25 mouse cellular contexts compared by ENCODE assay signal in the genomic region with DNA sequence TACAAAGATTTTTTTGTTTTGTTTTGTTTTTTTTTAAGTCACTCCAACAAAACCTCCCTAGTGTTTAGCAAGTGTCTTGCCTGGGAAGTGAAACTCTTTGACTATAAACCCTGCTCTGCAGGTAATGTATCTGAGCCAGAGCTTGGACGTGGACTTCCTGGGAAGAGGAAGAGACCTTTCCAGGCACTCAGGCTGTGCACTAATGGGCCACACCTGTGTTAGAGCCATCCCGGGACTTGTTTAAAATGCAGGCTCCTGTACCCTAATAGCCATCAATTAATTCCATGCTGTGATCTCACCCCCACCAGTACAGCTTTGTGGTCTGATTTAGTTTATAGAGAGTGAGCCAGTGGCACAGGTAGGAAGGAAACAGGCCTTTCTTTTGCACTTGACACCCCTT.
A peak's percentile ranks its signal among the peaks of the same experiment; 100 is the strongest.
DNase-seq lines count a peak whose midpoint lies in the region; ATAC-seq lines count a peak whose summit lies in the region.
"Had no signal": no experiment of that assay in that cellular context is flagged by ENCODE, and none has a peak within 500 bp of the region (broad histone marks: within the 10 kb centered on the region; RNA-seq: fewer than 3 reads in every experiment).

No protein-coding gene starts in this region.

- DNase-seq in cerebellum, adult 9-10 months: no peak
- DNase-seq in kidney, postnatal 25 days: no peak
- peak; percentile 19 for DNase-seq in R1 (ENCODE audit: low read depth, low spot score)
- DNase-seq: adrenal gland, adult 2 months; adrenal gland, postnatal 10 days; adrenal gland, postnatal 25 days; B cell, adult 2 months; cerebellum, adult 11-12 months; cerebellum, adult 2 months; cerebellum, adult 9-11 months; cerebellum, postnatal 14 days; cerebellum, postnatal 36 days; embryo, embryonic 11 days; forebrain, postnatal 0 days had no signal

- no peaks in the 10 kb centered on the region for H3K27me3 ChIP-seq in kidney, embryonic 16.5 days (ENCODE audit: insufficient read depth, low read length)
- H3K27me3 ChIP-seq: CH12.LX; embryonic facial prominence, embryonic 13.5 days; embryonic facial prominence, embryonic 15.5 days; forebrain, embryonic 13.5 days; forebrain, embryonic 15.5 days; Patski had no signal

- no peaks in the 10 kb centered on the region for H3K9me3 ChIP-seq in kidney, embryonic 16.5 days (ENCODE audit: low read length)
- H3K9me3 ChIP-seq: embryonic facial prominence, embryonic 13.5 days; embryonic facial prominence, embryonic 15.5 days; forebrain, embryonic 13.5 days; forebrain, embryonic 15.5 days; G1E had no signal

- 0 out of 2 replicates have a peak overlapping the region, but pooled peaks have one; percentile 10 for H3K27ac ChIP-seq in kidney, embryonic 16.5 days (ENCODE audit: low read length)
- H3K27ac ChIP-seq: embryonic facial prominence, embryonic 13.5 days; embryonic facial prominence, embryonic 15.5 days; forebrain, embryonic 13.5 days; forebrain, embryonic 15.5 days had no signal

- H3K36me3 ChIP-seq in kidney, embryonic 16.5 days (ENCODE audit: insufficient read depth, low read length): no peaks in the 10 kb centered on the region
- H3K36me3 ChIP-seq: embryonic facial prominence, embryonic 13.5 days; embryonic facial prominence, embryonic 15.5 days; forebrain, embryonic 15.5 days had no signal

- 0 out of 2 replicates have a peak, but pooled peaks have one; percentile 51 for ATAC-seq in cerebellum, adult (ENCODE audit: insufficient number of reproducible peaks, low FRiP score, low TSS enrichment)
- no peak for ATAC-seq in kidney, embryonic 16.5 days (ENCODE audit: low FRiP score, low TSS enrichment)
- ATAC-seq: CD4-positive, CD25-positive, alpha-beta regulatory T cell, adult 4 months; forebrain, embryonic 13.5 days; forebrain, embryonic 15.5 days; forebrain, postnatal 0 days; Patski had no signal

- 61% methylated on average over 2 of the region's 2 CpGs for WGBS in kidney, embryonic 16.5 days

- no peak overlapping the region for H3K4me2 ChIP-seq in kidney, embryonic 16.5 days (replicated peaks; ENCODE audit: low read depth, low read length)
- H3K4me2 ChIP-seq: embryonic facial prominence, embryonic 13.5 days; embryonic facial prominence, embryonic 15.5 days; forebrain, embryonic 13.5 days; forebrain, embryonic 15.5 days had no signal

- H3K9ac ChIP-seq in kidney, embryonic 16.5 days (replicated peaks; ENCODE audit: low read length): no peak overlapping the region
- H3K9ac ChIP-seq: embryonic facial prominence, embryonic 13.5 days; embryonic facial prominence, embryonic 15.5 days; forebrain, embryonic 13.5 days; forebrain, embryonic 15.5 days; forebrain, postnatal 0 days had no signal

- H3K4me3 ChIP-seq in kidney, embryonic 16.5 days (ENCODE audit: low read length): no peak overlapping the region
- H3K4me3 ChIP-seq: embryonic facial prominence, embryonic 13.5 days; embryonic facial prominence, embryonic 15.5 days; erythroblast, embryonic 14.5 days; forebrain, embryonic 13.5 days; forebrain, embryonic 15.5 days had no signal

- H3K4me1 ChIP-seq in kidney, embryonic 16.5 days (ENCODE audit: insufficient read depth, low read length): peaks cover 64% of the 10 kb centered on the region
- H3K4me1 ChIP-seq: embryonic facial prominence, embryonic 15.5 days had no signal
